Mouse (Mus musculus): ENCODE results near the gene Mafg. TPM values are rescaled to one million over a fixed set of nuclear protein-coding genes. Genes with fewer than 3 reads are reported as not detected.

Mafg gene
- total and polyA plus RNA-seq, 3 experiments: 17.0 to 63.7 (median 29.3) TPM

DNA sequence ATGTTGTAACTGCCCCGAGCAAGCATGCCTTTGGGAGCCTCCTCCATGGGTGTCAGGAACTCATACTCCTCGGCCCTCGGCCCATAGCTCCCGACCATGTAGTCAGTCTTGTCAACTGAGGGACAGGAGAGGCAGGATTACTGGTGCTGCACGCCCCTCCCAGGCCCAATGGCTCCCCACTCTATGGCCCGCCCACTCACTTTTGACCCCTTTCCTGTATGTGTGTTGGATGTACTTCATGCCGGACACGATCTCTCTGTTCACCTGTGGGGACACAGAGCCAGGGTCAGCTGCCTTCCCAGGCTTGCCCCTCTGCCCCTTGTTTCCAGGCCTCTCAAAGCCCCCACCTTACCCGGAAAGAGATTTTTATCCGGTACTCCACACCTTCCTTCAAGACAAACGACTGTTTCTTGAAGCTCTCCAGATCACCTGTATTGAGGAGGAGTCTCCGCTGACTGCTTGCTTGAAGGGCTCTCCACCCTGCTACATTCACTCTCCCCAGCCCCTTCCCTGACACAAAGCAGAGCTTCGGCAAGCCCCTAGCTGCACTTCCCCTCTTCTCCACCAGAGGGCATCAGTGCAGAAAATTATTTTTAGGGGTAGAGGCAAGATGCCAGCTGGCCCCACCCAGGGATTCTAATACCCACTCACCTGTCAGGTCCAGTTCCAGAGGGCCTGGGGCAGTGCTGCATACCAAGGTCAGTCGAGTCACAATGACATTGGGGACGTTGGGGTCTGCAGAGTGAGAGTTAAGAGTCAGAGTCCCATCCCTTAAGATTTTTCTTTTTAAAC, 53.9 kb downstream of the Mafg start (continued):
- TF ChIP-seq ZC3H11A (IDR thresholded peaks at IDR 0.05; ENCODE audit: low read depth, low read length) (no peak), RAD21 (IDR thresholded peaks at IDR 0.05; ENCODE audit: low read depth, low read length) (peak; percentile 28)

DNA sequence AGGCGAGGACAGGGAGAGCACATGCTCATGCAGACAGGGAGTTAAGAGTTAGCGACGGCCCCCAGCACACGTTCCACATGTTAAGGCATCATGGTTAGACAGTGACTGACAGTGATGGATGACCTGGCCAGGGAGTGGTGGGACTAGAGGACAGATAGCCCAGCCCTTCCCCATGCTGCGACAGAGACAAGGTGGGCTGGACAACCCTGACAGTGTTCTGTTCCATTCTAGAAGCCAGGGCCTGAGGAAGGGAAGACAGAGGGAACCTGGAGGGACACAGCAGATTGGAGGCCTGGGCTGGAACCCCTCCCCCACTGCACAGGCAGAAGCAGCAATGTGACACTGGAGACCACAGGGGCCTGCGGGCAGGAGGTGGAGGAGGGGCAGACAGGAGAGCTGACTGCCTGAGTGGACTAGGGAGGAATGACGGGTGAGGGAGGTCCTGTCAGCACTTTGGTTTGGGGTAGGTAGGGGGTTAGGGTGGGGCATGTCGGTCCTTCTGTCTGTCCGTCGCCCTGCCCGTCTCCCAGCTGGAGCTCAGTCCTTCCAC, 54.6 kb downstream of the Mafg start:
- Histone ChIP-seq H3K9ac (ENCODE audit: insufficient read depth, low read depth) (no peak overlapping the region), H3K36me3 (replicated peaks in 1 of 2; ENCODE audit: control insufficient read depth in 1 of 2, insufficient read depth in 1 of 2, low read length in 1 of 2) (peaks cover 33 to 49% of the 10 kb centered on the region in 2 experiments), H3K27me3 (replicated peaks) (no peaks in the 10 kb centered on the region), H3K9me3 (replicated peaks; ENCODE audit: low read length) (peaks cover under 1% of the 10 kb centered on the region), H3K27ac (ENCODE audit: insufficient read depth, low read depth) (peak overlapping the region; percentile 5; the same call in 1 of the 2 replicates), H3K4me3 (replicated peaks in 1 of 3; ENCODE audit: low read depth in 2 of 3, low read length in 2 of 3, poor library complexity in 1 of 3) (no peak overlapping the region), H3K4me2 (ENCODE audit: insufficient read depth, low read depth, poor library complexity, severe bottlenecking) (no peak overlapping the region), H3K79me2 (replicated peaks; ENCODE audit: control insufficient read depth, extremely low read depth, insufficient read depth, poor library complexity, severe bottlenecking) (peaks cover 31% of the 10 kb centered on the region), H3K4me1 (ENCODE audit: control insufficient read depth in 1 of 2, insufficient read depth in 2 of 2) (peaks cover 11 to 66% of the 10 kb centered on the region in 2 experiments)
- dilution Hi-C loops (cut with MboI; ENCODE audit: extremely low pct_ligation_motif_present, extremely low pct_unique_long_range_greater_than_20kb, low sequenced_read_pairs): no loop called here
- no peak for TF ChIP-seq ETS1 (conservative IDR thresholded peaks at IDR 0.05; ENCODE audit: low read depth, low read length)
- TF ChIP-seq MAZ (IDR thresholded peaks at IDR 0.05; ENCODE audit: low read depth, low read length): no peak
- no peak for TF ChIP-seq SMC3 (IDR thresholded peaks at IDR 0.05; ENCODE audit: low read depth, low read length)
- TF ChIP-seq HCFC1 (IDR thresholded peaks at IDR 0.05; ENCODE audit: low read depth, low read length): no peak
- no peak for TF ChIP-seq KAT2A (IDR thresholded peaks at IDR 0.05; ENCODE audit: insufficient replicate concordance, low read length)
- TF ChIP-seq EP300 (IDR thresholded peaks at IDR 0.05; ENCODE audit: low read length): no peak
- no peak for TF ChIP-seq USF2 (conservative IDR thresholded peaks at IDR 0.05; ENCODE audit: low read depth, low read length)
- no peak for TF ChIP-seq ZMIZ1 (IDR thresholded peaks at IDR 0.05; ENCODE audit: low read depth, low read length)
- TF ChIP-seq UBTF (IDR thresholded peaks at IDR 0.05; ENCODE audit: low read depth, low read length): no peak
- no peak for TF ChIP-seq ZKSCAN1 (IDR thresholded peaks at IDR 0.05; ENCODE audit: borderline replicate concordance, low read depth, low read length)
- in situ Hi-C loops (cut with MboI; ENCODE audit: low pct_ligation_motif_present, low pct_unique_long_range_greater_than_20kb, low sequenced_read_pairs): no loop called here
- DNase-seq (ENCODE audit: extremely low read depth): no peak

GRCm38 (mm10) chr11:120578024-120578693, 55.2 kb downstream of the Mafg start:
- H3K27me3 ChIP-seq (replicated peaks): no peaks in the 10 kb centered on the region
- H3K36me3 ChIP-seq (replicated peaks in 1 of 2; ENCODE audit: control insufficient read depth in 1 of 2, insufficient read depth in 1 of 2, low read length in 1 of 2): peaks cover 32 to 46% of the 10 kb centered on the region in 2 experiments
- H3K9me3 ChIP-seq (replicated peaks; ENCODE audit: low read length): no peaks in the 10 kb centered on the region
- peak overlapping the region; percentile 5; the same call in 1 of the 2 replicates for H3K27ac ChIP-seq (ENCODE audit: insufficient read depth, low read depth)
- H3K4me3 ChIP-seq (replicated peaks in 1 of 3; ENCODE audit: low read depth in 2 of 3, low read length in 2 of 3, poor library complexity in 1 of 3): no peak overlapping the region
- no peak for DNase-seq (ENCODE audit: extremely low read depth)
- TF ChIP-seq TBP (conservative IDR thresholded peaks at IDR 0.05; ENCODE audit: low read depth, low read length): no peak
- 0 out of 2 replicates have a peak, but pooled peaks have one; percentile 12 for TF ChIP-seq POLR2A (IDR thresholded peaks at IDR 0.05; ENCODE audit: low read depth, low read length)
- H3K9ac ChIP-seq (ENCODE audit: insufficient read depth, low read depth): no peak overlapping the region
- peaks cover 11 to 66% of the 10 kb centered on the region in 2 experiments for H3K4me1 ChIP-seq (ENCODE audit: control insufficient read depth in 1 of 2, insufficient read depth in 2 of 2)
- H3K4me2 ChIP-seq (ENCODE audit: insufficient read depth, low read depth, poor library complexity, severe bottlenecking): no peak overlapping the region
- in situ Hi-C loops (cut with MboI; ENCODE audit: low pct_ligation_motif_present, low pct_unique_long_range_greater_than_20kb, low sequenced_read_pairs) (no loop called here), dilution Hi-C loops (cut with MboI; ENCODE audit: extremely low pct_ligation_motif_present, extremely low pct_unique_long_range_greater_than_20kb, low sequenced_read_pairs) (no loop called here)
- peaks cover 32% of the 10 kb centered on the region for H3K79me2 ChIP-seq (replicated peaks; ENCODE audit: control insufficient read depth, extremely low read depth, insufficient read depth, poor library complexity, severe bottlenecking)

Data from CH12.LX (cell line).